Comparison of ENCODE assay signal across 23 mouse cellular contexts in genomic region chr3:129631857-129632256, GRCm38 (mm10).
A peak's percentile ranks its signal among the peaks of the same experiment; 100 is the strongest.
DNase-seq lines count a peak whose midpoint lies in the region; ATAC-seq and TF ChIP-seq lines count a peak whose summit lies in the region.
"Had no signal": no experiment of that assay in that cellular context is flagged by ENCODE, and none has a peak within 500 bp of the region (broad histone marks: within the 10 kb centered on the region; RNA-seq: fewer than 3 reads in every experiment).

No protein-coding gene starts in this region.

- WGBS in liver, embryonic 11.5 days: 68% methylated on average over 5 of the region's 5 CpGs
- 60% methylated on average over 5 of the region's 5 CpGs for WGBS in liver, postnatal 0 days (ENCODE audit: insufficient replicate concordance)
- WGBS in liver, embryonic 13.5 days (ENCODE audit: insufficient replicate concordance): 38% methylated on average over 5 of the region's 5 CpGs
- WGBS in forebrain, embryonic 13.5 days: 92% methylated on average over 5 of the region's 5 CpGs
- WGBS in midbrain, postnatal 0 days: 95% methylated on average over 5 of the region's 5 CpGs

- DNase-seq in liver, embryonic 11.5 days (ENCODE audit: low spot score): no peak
- DNase-seq in liver, postnatal 0 days: no peak
- no peak for DNase-seq in liver, embryonic 13.5 days
- no peak for DNase-seq in liver
- peak; percentile 24 for DNase-seq in MEL (ENCODE audit: low read depth, low spot score)
- DNase-seq in midbrain, postnatal 0 days (ENCODE audit: low spot score): no peak
- DNase-seq: adrenal gland, adult 2 months; adrenal gland, adult 8-10 months; adrenal gland, postnatal 10 days; adrenal gland, postnatal 14 days; adrenal gland, postnatal 25 days; adrenal gland, postnatal 36 days; B cell, adult 2 months; cerebellum, adult 11 months; cerebellum, adult 11-12 months; cerebellum, adult 18-20 months had no signal

- TF ChIP-seq POLR2A in MEL (IDR thresholded peaks at IDR 0.05; ENCODE audit: control insufficient read depth in 1 of 2, insufficient read depth in 1 of 2, low read depth in 1 of 2, low read length in 2 of 2, poor library complexity in 1 of 2): no peak

- no peak overlapping the region for H3K4me2 ChIP-seq in liver, embryonic 11.5 days
- no peak overlapping the region for H3K4me2 ChIP-seq in liver, postnatal 0 days (ENCODE audit: low read depth, low read length)
- no peak overlapping the region for H3K4me2 ChIP-seq in liver, embryonic 13.5 days
- H3K4me2 ChIP-seq in forebrain, embryonic 13.5 days: no peak overlapping the region
- H3K4me2 ChIP-seq in midbrain, postnatal 0 days (ENCODE audit: low read depth, low read length, poor library complexity, severe bottlenecking): no peak overlapping the region

- peaks cover 2% of the 10 kb centered on the region; the same call in 1 of the 2 replicates for H3K36me3 ChIP-seq in liver, embryonic 11.5 days (ENCODE audit: control insufficient read depth, insufficient read depth, low read length)
- H3K36me3 ChIP-seq in liver, postnatal 0 days (replicated peaks; ENCODE audit: insufficient read depth, low read length): peaks cover 2% of the 10 kb centered on the region; the same call in 1 of the 2 replicates
- H3K36me3 ChIP-seq in liver, embryonic 13.5 days: peaks cover 16% of the 10 kb centered on the region; the same call in 1 of the 2 replicates
- H3K36me3 ChIP-seq in MEL (ENCODE audit: control insufficient read depth in 1 of 2, insufficient read depth in 2 of 2, low read length in 2 of 2): peaks cover 2 to 3% of the 10 kb centered on the region in 2 experiments; a peak in 3 of 4 replicates
- H3K36me3 ChIP-seq in forebrain, embryonic 13.5 days (ENCODE audit: poor library complexity, severe bottlenecking): peaks cover 49% of the 10 kb centered on the region
- 0 out of 2 replicates have a peak, but pooled peaks cover 4% of the 10 kb centered on the region for H3K36me3 ChIP-seq in midbrain, postnatal 0 days (ENCODE audit: insufficient read depth, low read length)

- H3K27ac ChIP-seq in liver, embryonic 11.5 days (ENCODE audit: low read depth, low read length): no peak overlapping the region
- no peak overlapping the region for H3K27ac ChIP-seq in liver, postnatal 0 days (ENCODE audit: low read depth)
- H3K27ac ChIP-seq in liver, embryonic 13.5 days: no peak overlapping the region
- H3K27ac ChIP-seq in MEL (ENCODE audit: control insufficient read depth, low read depth, low read length): no peak overlapping the region
- H3K27ac ChIP-seq in forebrain, embryonic 13.5 days: no peak overlapping the region
- H3K27ac ChIP-seq in midbrain, postnatal 0 days (ENCODE audit: low read depth, low read length): no peak overlapping the region

- no peak overlapping the region for H3K9ac ChIP-seq in liver, embryonic 11.5 days (ENCODE audit: low read depth, low read length)
- H3K9ac ChIP-seq in liver, postnatal 0 days (replicated peaks): no peak overlapping the region
- no peak overlapping the region for H3K9ac ChIP-seq in liver, embryonic 13.5 days
- H3K9ac ChIP-seq in MEL (ENCODE audit: control insufficient read depth, low read depth, low read length, poor library complexity, severe bottlenecking): no peak overlapping the region
- H3K9ac ChIP-seq in forebrain, embryonic 13.5 days: no peak overlapping the region
- no peak overlapping the region for H3K9ac ChIP-seq in midbrain, postnatal 0 days (replicated peaks; ENCODE audit: low read length, poor library complexity, severe bottlenecking)

- TF ChIP-seq CTCF in liver, postnatal 0 days (IDR thresholded peaks at IDR 0.05; ENCODE audit: low read depth): no peak
- no peak for TF ChIP-seq CTCF in MEL (IDR thresholded peaks at IDR 0.05 in 2 of 3, conservative IDR thresholded peaks at IDR 0.05 in 1 of 3; ENCODE audit: control insufficient read depth in 1 of 3, insufficient read depth in 1 of 3, low read depth in 2 of 3, low read length in 3 of 3, poor library complexity in 1 of 3, severe bottlenecking in 1 of 3)
- TF ChIP-seq CTCF in midbrain, postnatal 0 days (IDR thresholded peaks at IDR 0.05): no peak

- no peaks in the 10 kb centered on the region for H3K79me2 ChIP-seq in MEL (ENCODE audit: control insufficient read depth, insufficient read depth, low read length, poor library complexity)

- no peaks in the 10 kb centered on the region for H3K9me3 ChIP-seq in liver, embryonic 11.5 days (ENCODE audit: control insufficient read depth, low read length)
- H3K9me3 ChIP-seq in liver, postnatal 0 days (ENCODE audit: low read length): no peaks in the 10 kb centered on the region
- no peaks in the 10 kb centered on the region for H3K9me3 ChIP-seq in liver, embryonic 13.5 days (replicated peaks)
- no peaks in the 10 kb centered on the region for H3K9me3 ChIP-seq in MEL (replicated peaks; ENCODE audit: insufficient read depth, low read length)
- no peaks in the 10 kb centered on the region for H3K9me3 ChIP-seq in forebrain, embryonic 13.5 days (replicated peaks)
- H3K9me3 ChIP-seq in midbrain, postnatal 0 days (ENCODE audit: low read length): no peaks in the 10 kb centered on the region
- H3K9me3 ChIP-seq: G1E had no signal

- no peak overlapping the region for H3K4me3 ChIP-seq in liver, embryonic 11.5 days (ENCODE audit: low read depth, low read length)
- H3K4me3 ChIP-seq in liver, postnatal 0 days (ENCODE audit: low read depth, low read length): no peak overlapping the region
- H3K4me3 ChIP-seq in liver, embryonic 13.5 days (replicated peaks): no peak overlapping the region
- no peak overlapping the region for H3K4me3 ChIP-seq in MEL (ENCODE audit: control insufficient read depth in 1 of 2, insufficient read depth in 1 of 2, low read depth in 2 of 2, low read length in 2 of 2)
- H3K4me3 ChIP-seq in forebrain, embryonic 13.5 days: no peak overlapping the region
- no peak overlapping the region for H3K4me3 ChIP-seq in midbrain, postnatal 0 days (ENCODE audit: low read depth, low read length)

- H3K27me3 ChIP-seq in liver, embryonic 11.5 days (replicated peaks; ENCODE audit: control insufficient read depth, insufficient read depth, low read length): no peaks in the 10 kb centered on the region
- H3K27me3 ChIP-seq in liver, postnatal 0 days (ENCODE audit: insufficient read depth, low read length): no peaks in the 10 kb centered on the region
- no peaks in the 10 kb centered on the region for H3K27me3 ChIP-seq in liver, embryonic 13.5 days
- no peaks in the 10 kb centered on the region for H3K27me3 ChIP-seq in MEL (ENCODE audit: control insufficient read depth in 1 of 2, insufficient read depth in 2 of 2, low read length in 2 of 2)
- H3K27me3 ChIP-seq in forebrain, embryonic 13.5 days: no peaks in the 10 kb centered on the region
- H3K27me3 ChIP-seq in midbrain, postnatal 0 days (ENCODE audit: insufficient read depth, low read length): no peaks in the 10 kb centered on the region
- H3K27me3 ChIP-seq: CH12.LX, Patski had no signal

- H3K4me1 ChIP-seq in liver, embryonic 11.5 days (replicated peaks; ENCODE audit: control insufficient read depth, insufficient read depth, low read length): no peaks in the 10 kb centered on the region
- H3K4me1 ChIP-seq in liver, postnatal 0 days (ENCODE audit: insufficient read depth): no peaks in the 10 kb centered on the region
- H3K4me1 ChIP-seq in liver, embryonic 13.5 days (replicated peaks): peaks cover 9% of the 10 kb centered on the region
- H3K4me1 ChIP-seq in MEL (ENCODE audit: control insufficient read depth in 1 of 2, insufficient read depth in 2 of 2, low read length in 2 of 2): peaks cover 0 to 8% of the 10 kb centered on the region in 2 experiments; a peak in 1 of 4 replicates
- no peaks in the 10 kb centered on the region for H3K4me1 ChIP-seq in forebrain, embryonic 13.5 days
- no peaks in the 10 kb centered on the region for H3K4me1 ChIP-seq in midbrain, postnatal 0 days (ENCODE audit: insufficient read depth, low read length)

- no peak for TF ChIP-seq RAD21 in MEL (IDR thresholded peaks at IDR 0.05; ENCODE audit: low read depth, low read length)

- TF ChIP-seq EP300 in liver, postnatal 0 days (IDR thresholded peaks at IDR 0.05; ENCODE audit: low read depth): no peak
- no peak; a peak in 1 of 4 replicates for TF ChIP-seq EP300 in MEL (IDR thresholded peaks at IDR 0.05; ENCODE audit: low read depth in 1 of 2, low read length in 2 of 2)

- ATAC-seq in liver, embryonic 11.5 days (replicated peaks; ENCODE audit: low FRiP score): peak; percentile 70; the same call in 1 of the 2 replicates
- no peak for ATAC-seq in liver, postnatal 0 days
- peak; percentile 58; the same call in 1 of the 2 replicates for ATAC-seq in liver, embryonic 13.5 days (ENCODE audit: low read depth)
- ATAC-seq in megakaryocyte-erythroid progenitor cell, adult 5-6 weeks (replicated peaks; ENCODE audit: low FRiP score, low TSS enrichment, poor library complexity, severe bottlenecking): peak; percentile 36; the same call in 1 of the 2 replicates
- no peak for ATAC-seq in forebrain, embryonic 13.5 days
- no peak for ATAC-seq in midbrain, postnatal 0 days (ENCODE audit: low FRiP score)
- ATAC-seq: activated CD4-positive, CD25-positive, alpha-beta regulatory T cell, adult 4 months; CD4-positive, CD25-positive, alpha-beta regulatory T cell, adult 4 months; Patski had no signal

TF ChIP-seq in MEL, 35 proteins besides CTCF, POLR2A, EP300 and RAD21:
- TF ChIP-seq ZMIZ1 (IDR thresholded peaks at IDR 0.05; ENCODE audit: low read depth, low read length) (no peak), CHD2 (IDR thresholded peaks at IDR 0.05; ENCODE audit: low read length) (no peak), RCOR1 (IDR thresholded peaks at IDR 0.05; ENCODE audit: low read depth, low read length) (no peak), SIN3A (IDR thresholded peaks at IDR 0.05; ENCODE audit: low read length) (no peak), MYB (IDR thresholded peaks at IDR 0.05; ENCODE audit: low read depth, low read length) (no peak), TCF12 (IDR thresholded peaks at IDR 0.05; ENCODE audit: low read depth, low read length) (no peak), MAFK (IDR thresholded peaks at IDR 0.05; ENCODE audit: borderline replicate concordance, low read depth, low read length) (no peak), USF1 (IDR thresholded peaks at IDR 0.05; ENCODE audit: low read depth, low read length) (no peak), MEF2A (IDR thresholded peaks at IDR 0.05; ENCODE audit: extremely low read depth, insufficient replicate concordance, low read depth, low read length, poor library complexity, severe bottlenecking) (no peak), ETS1 (IDR thresholded peaks at IDR 0.05; ENCODE audit: low read depth, low read length) (no peak), KAT2A (conservative IDR thresholded peaks at IDR 0.05; ENCODE audit: low read depth, low read length) (no peak), POLR2AphosphoS5 (IDR thresholded peaks at IDR 0.05; ENCODE audit: borderline replicate concordance, low read depth, low read length) (no peak), NRF1 (IDR thresholded peaks at IDR 0.05; ENCODE audit: insufficient read depth, low read depth, low read length, poor library complexity, severe bottlenecking) (no peak)

Comparison
In these comparisons a context has a peak if more than half of its experiments do, and no peak if none do; other contexts are left out.
1. ATAC-seq: peak in liver, embryonic 11.5 days (single experiment), liver, embryonic 13.5 days (single experiment) and megakaryocyte-erythroid progenitor cell, adult 5-6 weeks (single experiment); none in liver, postnatal 0 days (single experiment), forebrain, embryonic 13.5 days (single experiment) and midbrain, postnatal 0 days (single experiment).